Mouse (Mus musculus) left cerebral cortex, adult 9 months (tissue): ENCODE measurements around the gene Lztr1.
A peak's percentile ranks its signal among the peaks of the same experiment; 100 is the strongest.

Experiments
- DNase-seq, 2 experiments: peaks; one replicate each; pipeline ENCODE4 v3.0.0; 2022; ENCODE audit warnings: low spot score in 2 of 2

Lztr1 gene

GRCm38 (mm10) chr16:17556907-17557306, 48.4 kb downstream of the Lztr1 start:
- no peak for DNase-seq

- peak in 1 of 2 experiments; percentile 86 for DNase-seq
These were observed 49.5 kb downstream of the Lztr1 start for GRCm38 (mm10) chr16:17557947-17558480.

GRCm38 (mm10) chr16:17558811-17559210, 50.3 kb downstream of the Lztr1 start:
- DNase-seq, result no peak

- DNase-seq, result no peak
These were observed 51.0 kb downstream of the Lztr1 start for GRCm38 (mm10) chr16:17559396-17560027.

GRCm38 (mm10) chr16:17561128-17561750, 52.8 kb downstream of the Lztr1 start, which contains the start of gene Lrrc74b:
Gene Lrrc74b (minus strand): TSS chr16:17561247.
- DNase-seq, result no peak

- no peak for DNase-seq
These were observed 53.3 kb downstream of the Lztr1 start, which contains the start of gene P2rx6 for GRCm38 (mm10) chr16:17561751-17562208. Gene P2rx6 (plus strand): TSS chr16:17561885.

GRCm38 (mm10) chr16:17563580-17563979, 55.1 kb downstream of the Lztr1 start:
- DNase-seq, result no peak

GRCm38 (mm10) chr16:17564221-17564620, 55.7 kb downstream of the Lztr1 start:
- DNase-seq, result peak in 1 of 2 experiments; percentile 51

GRCm38 (mm10) chr16:17564771-17565170, 56.3 kb downstream of the Lztr1 start:
- no peak for DNase-seq

- DNase-seq, result no peak
These were observed 57.7 kb downstream of the Lztr1 start for GRCm38 (mm10) chr16:17566186-17566585.
